Mouse (Mus musculus): ENCODE data around the gene Becn1. TPM values are rescaled to one million over a fixed set of nuclear protein-coding genes. Genes with fewer than 3 reads are reported as not detected.
A peak's percentile ranks its signal among the peaks of the same experiment; 100 is the strongest.

Becn1 gene
- total and polyA plus RNA-seq, 3 experiments: 122 to 167 TPM; not detected in 1

DNA sequence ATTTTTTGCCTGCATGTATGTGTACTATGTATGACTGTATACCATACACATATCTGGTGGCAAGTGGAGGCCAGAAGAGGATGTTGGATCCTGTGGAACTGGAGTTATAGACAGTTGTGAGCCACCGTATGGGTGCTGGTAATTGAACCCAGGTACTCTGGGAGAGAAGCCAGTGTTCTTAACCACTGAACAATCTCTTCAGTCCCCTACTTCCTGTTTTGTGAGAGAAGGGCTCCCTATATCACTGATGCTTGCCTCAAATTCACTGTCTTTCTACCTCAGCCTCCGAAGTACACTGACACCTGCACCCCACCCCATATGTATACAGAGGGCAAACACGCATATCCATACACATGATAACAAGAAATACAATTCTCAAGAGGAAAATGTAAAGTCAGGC is 9.0 kb upstream of the Becn1 start:
- DNase-seq (ENCODE audit: low read depth, low spot score): peak; percentile 89
- H3K27ac ChIP-seq (ENCODE audit: control insufficient read depth, low read depth, low read length): peak overlapping the region; percentile 5; the same call in 1 of the 2 replicates
- H3K79me2 ChIP-seq (ENCODE audit: control insufficient read depth, insufficient read depth, low read length, poor library complexity): peaks cover 2% of the 10 kb centered on the region
- H3K36me3 ChIP-seq (ENCODE audit: control insufficient read depth in 1 of 2, insufficient read depth in 2 of 2, low read length in 2 of 2): peaks cover 0 to 29% of the 10 kb centered on the region in 2 experiments; a peak in 2 of 4 replicates
- no peaks in the 10 kb centered on the region for H3K9me3 ChIP-seq (replicated peaks; ENCODE audit: insufficient read depth, low read length)
- no peaks in the 10 kb centered on the region for H3K27me3 ChIP-seq (ENCODE audit: control insufficient read depth in 1 of 2, insufficient read depth in 2 of 2, low read length in 2 of 2)
- no peak overlapping the region for H3K9ac ChIP-seq (ENCODE audit: control insufficient read depth, low read depth, low read length, poor library complexity, severe bottlenecking)
- H3K4me1 ChIP-seq (ENCODE audit: control insufficient read depth in 1 of 2, insufficient read depth in 2 of 2, low read length in 2 of 2): peaks cover 14 to 23% of the 10 kb centered on the region in 2 experiments
- TF ChIP-seq ZNF384 (IDR thresholded peaks at IDR 0.05; ENCODE audit: low read depth, low read length): no peak
- no peak for TF ChIP-seq MYC (IDR thresholded peaks at IDR 0.05; ENCODE audit: low read depth, low read length)
- peak; percentile 37 for TF ChIP-seq TCF12 (IDR thresholded peaks at IDR 0.05; ENCODE audit: low read depth, low read length)
- peak; percentile 52 for TF ChIP-seq GATA1 (IDR thresholded peaks at IDR 0.05; ENCODE audit: low read depth, low read length)
- TF ChIP-seq MYB (IDR thresholded peaks at IDR 0.05; ENCODE audit: low read depth, low read length): 0 out of 2 replicates have a peak, but pooled peaks have one; percentile 11
- TF ChIP-seq TAL1 (IDR thresholded peaks at IDR 0.05; ENCODE audit: low read length): peak; percentile 40
- no peak for TF ChIP-seq USF1 (IDR thresholded peaks at IDR 0.05; ENCODE audit: low read depth, low read length)
- peak; percentile 42 to 71; a peak in 3 of 4 replicates for TF ChIP-seq EP300 (IDR thresholded peaks at IDR 0.05; ENCODE audit: low read depth in 1 of 2, low read length in 2 of 2)
- peak; percentile 73 for TF ChIP-seq ELF1 (IDR thresholded peaks at IDR 0.05; ENCODE audit: low read depth, low read length)
- peak; percentile 80 for TF ChIP-seq RCOR1 (IDR thresholded peaks at IDR 0.05; ENCODE audit: low read depth, low read length)
- TF ChIP-seq TBP (IDR thresholded peaks at IDR 0.05; ENCODE audit: low read depth, low read length): peak; percentile 48; the same call in 1 of the 2 replicates
- no peak for TF ChIP-seq CHD1 (IDR thresholded peaks at IDR 0.05; ENCODE audit: low read depth, low read length)
- 0 out of 2 replicates have a peak, but pooled peaks have one; percentile 51 for TF ChIP-seq SIN3A (IDR thresholded peaks at IDR 0.05; ENCODE audit: low read length)
- H3K4me3 ChIP-seq (ENCODE audit: control insufficient read depth in 1 of 2, insufficient read depth in 1 of 2, low read depth in 2 of 2, low read length in 2 of 2): no peak overlapping the region

DNA sequence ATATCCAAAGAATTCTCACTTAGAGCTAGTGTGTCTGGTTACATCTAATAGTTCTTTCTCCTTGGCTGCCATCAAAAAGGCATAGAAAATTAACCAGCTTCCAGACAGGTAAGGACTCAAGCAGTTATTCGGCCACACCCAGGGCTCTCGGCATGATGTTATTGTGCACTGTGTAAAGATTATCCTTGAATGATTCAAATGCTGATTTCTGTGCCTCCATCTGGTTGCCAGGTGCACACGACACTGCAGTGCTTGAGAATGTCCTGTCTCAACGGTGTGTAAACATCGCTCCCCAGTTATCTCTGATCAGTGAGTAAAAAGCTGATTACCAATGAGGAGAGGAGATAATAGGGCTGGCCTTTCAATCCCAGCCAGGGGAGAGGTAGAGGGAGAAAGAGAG is 5.7 kb upstream of the Becn1 start:
- Histone ChIP-seq H3K27me3 (ENCODE audit: control insufficient read depth in 1 of 2, insufficient read depth in 2 of 2, low read length in 2 of 2) (no peaks in the 10 kb centered on the region), H3K4me3 (ENCODE audit: control insufficient read depth in 1 of 2, insufficient read depth in 1 of 2, low read depth in 2 of 2, low read length in 2 of 2) (no peak overlapping the region), H3K79me2 (ENCODE audit: control insufficient read depth, insufficient read depth, low read length, poor library complexity) (no peaks in the 10 kb centered on the region), H3K27ac (ENCODE audit: control insufficient read depth, low read depth, low read length) (no peak overlapping the region), H3K9me3 (replicated peaks; ENCODE audit: insufficient read depth, low read length) (no peaks in the 10 kb centered on the region), H3K36me3 (ENCODE audit: control insufficient read depth in 1 of 2, insufficient read depth in 2 of 2, low read length in 2 of 2) (peaks cover 0 to 18% of the 10 kb centered on the region in 2 experiments; a peak in 2 of 4 replicates), H3K4me1 (ENCODE audit: control insufficient read depth in 1 of 2, insufficient read depth in 2 of 2, low read length in 2 of 2) (peaks cover 8 to 20% of the 10 kb centered on the region in 2 experiments), H3K9ac (ENCODE audit: control insufficient read depth, low read depth, low read length, poor library complexity, severe bottlenecking) (no peak overlapping the region)
- TF ChIP-seq NRF1 (IDR thresholded peaks at IDR 0.05; ENCODE audit: insufficient read depth, low read depth, low read length, poor library complexity, severe bottlenecking) (no peak), GATA1 (IDR thresholded peaks at IDR 0.05; ENCODE audit: low read depth, low read length) (0 out of 2 replicates have a peak, but pooled peaks have one; percentile 20)
- DNase-seq (ENCODE audit: low read depth, low spot score): no peak
